Mouse (Mus musculus) brain, embryonic 14.5 days (tissue): ENCODE data around the gene Ankrd11. TPM values are rescaled to one million over a fixed set of nuclear protein-coding genes. Genes with fewer than 3 reads are reported as not detected.
A peak's percentile ranks its signal among the peaks of the same experiment; 100 is the strongest.

Experiments used
- DNase-seq: peaks from one replicate; pipeline ENCODE4 v3.0.0-alpha.2; 2011; ENCODE audit warnings: low read depth
- CTCF ChIP-seq: fragments of 200-500 bp; IDR thresholded peaks from 2 replicates; pipeline ENCODE4 v1.5.1; 2012; ENCODE audit warnings: inconsistent platforms, mild to moderate bottlenecking, moderate library complexity, borderline replicate concordance; ENCODE audit not compliant: insufficient read depth, insufficient read length; ENCODE audit errors: extremely low read depth
- POLR2A ChIP-seq: fragments of 200-500 bp; IDR thresholded peaks from 2 replicates; pipeline ENCODE4 v1.6.1; 2012; ENCODE audit warnings: mild to moderate bottlenecking, inconsistent platforms, borderline replicate concordance; ENCODE audit not compliant: poor library complexity, insufficient read depth, insufficient read length, severe bottlenecking; ENCODE audit errors: extremely low read depth
- polyA plus RNA-seq: library from polyadenylated mRNA; depleted of rRNA; stranded (reverse); fragments of >200 nt; gene quantifications from 2 replicates; pipeline ENCODE4 v1.2.3, GENCODE M21; 2012

Gene Ankrd11
- polyA plus RNA-seq, 1 experiment, result 76.8 TPM

GRCm38 (mm10) chr8:122953028-122953427 is 89.0 kb downstream of the Ankrd11 start:
- TF ChIP-seq POLR2A (no peak), CTCF (no peak)
- no peak for DNase-seq

GRCm38 (mm10) chr8:122951456-122951855 is 90.6 kb downstream of the Ankrd11 start:
- DNase-seq, result no peak
- TF ChIP-seq CTCF (no peak), POLR2A (no peak)

GRCm38 (mm10) chr8:122949701-122950100 is 92.4 kb downstream of the Ankrd11 start:
- no peak for DNase-seq
- TF ChIP-seq POLR2A (no peak), CTCF (no peak)

GRCm38 (mm10) chr8:122945775-122946174 is 96.3 kb downstream of the Ankrd11 start:
- no peak for TF ChIP-seq CTCF
- no peak for TF ChIP-seq POLR2A
- no peak for DNase-seq

- TF ChIP-seq POLR2A, result no peak
- TF ChIP-seq CTCF, result no peak
- DNase-seq, result no peak
Observed at GRCm38 (mm10) chr8:122942803-122943713, 99.0 kb downstream of the Ankrd11 start.

GRCm38 (mm10) chr8:122938591-122938990 is 103.5 kb downstream of the Ankrd11 start:
- no peak for DNase-seq
- no peak for TF ChIP-seq POLR2A
- no peak for TF ChIP-seq CTCF

GRCm38 (mm10) chr8:122938170-122938569 is 103.9 kb downstream of the Ankrd11 start:
- peak; percentile 46 for DNase-seq
- TF ChIP-seq POLR2A (no peak), CTCF (no peak)

- DNase-seq, result no peak
- TF ChIP-seq POLR2A, result no peak
- no peak for TF ChIP-seq CTCF
Observed at GRCm38 (mm10) chr8:122937545-122938053, 104.5 kb downstream of the Ankrd11 start.

GRCm38 (mm10) chr8:122935912-122936311 is 106.2 kb downstream of the Ankrd11 start:
- DNase-seq, result no peak
- TF ChIP-seq POLR2A (no peak), CTCF (no peak)

- TF ChIP-seq CTCF, result no peak
- TF ChIP-seq POLR2A, result no peak
- DNase-seq, result no peak
Observed at GRCm38 (mm10) chr8:122935118-122935517, 107.0 kb downstream of the Ankrd11 start.

- TF ChIP-seq CTCF (no peak), POLR2A (no peak)
- DNase-seq, result no peak
Observed at GRCm38 (mm10) chr8:122933973-122934372, 108.1 kb downstream of the Ankrd11 start.

- no peak for DNase-seq
- TF ChIP-seq CTCF (no peak), POLR2A (no peak)
Observed at GRCm38 (mm10) chr8:122932561-122932959, 109.5 kb downstream of the Ankrd11 start.
